Mouse (Mus musculus) Patski (cell line): ENCODE measurements around the gene Prcc. TPM values are rescaled to one million over a fixed set of nuclear protein-coding genes. Genes with fewer than 3 reads are reported as not detected.

Source experiments
- ATAC-seq: fragments of 100-300 bp; one replicate; pipeline ENCODE4 v1.8.0; 2021
- CTCF ChIA-PET: fragments of 350-600 bp; sonication (Branson Sonifier 250); formaldehyde crosslinking; loops from one replicate; lab custom pipeline; 2022; ENCODE audit warnings: inconsistent platforms; lab: Charles Lee
- POLR2A ChIA-PET: fragments of 350-600 bp; sonication (Branson Sonifier 250); formaldehyde crosslinking; loops from one replicate; lab custom pipeline; 2022; ENCODE audit warnings: antibody characterized with exemption, inconsistent platforms; lab: Charles Lee
- DNase-seq: peaks from one replicate; pipeline ENCODE4 v3.0.0-alpha.2; 2011; ENCODE audit warnings: low read depth, low spot score
- H3K27me3 ChIP-seq: fragments of 371-371 bp; one replicate; pipeline ENCODE4 v1.5.1; 2021
- CTCF ChIP-seq: fragments of 100-300 bp; IDR thresholded peaks from one replicate; pipeline ENCODE4 v1.5.1; 2021
- in situ Hi-C: fragments of 300-500 bp; cut with MboI; formaldehyde crosslinking; loops from 3 replicates; pipeline ENCODE4 v1.11.1; 2018; ENCODE audit warnings: low pct_unique_long_range_greater_than_20kb, mixed read lengths
- polyA plus RNA-seq: library from polyadenylated mRNA; unstranded; gene quantifications from one replicate; pipeline ENCODE4 v1.2.3, GENCODE M21; 2021

The Prcc gene
- polyA plus RNA-seq = 72.2 TPM

DNA sequence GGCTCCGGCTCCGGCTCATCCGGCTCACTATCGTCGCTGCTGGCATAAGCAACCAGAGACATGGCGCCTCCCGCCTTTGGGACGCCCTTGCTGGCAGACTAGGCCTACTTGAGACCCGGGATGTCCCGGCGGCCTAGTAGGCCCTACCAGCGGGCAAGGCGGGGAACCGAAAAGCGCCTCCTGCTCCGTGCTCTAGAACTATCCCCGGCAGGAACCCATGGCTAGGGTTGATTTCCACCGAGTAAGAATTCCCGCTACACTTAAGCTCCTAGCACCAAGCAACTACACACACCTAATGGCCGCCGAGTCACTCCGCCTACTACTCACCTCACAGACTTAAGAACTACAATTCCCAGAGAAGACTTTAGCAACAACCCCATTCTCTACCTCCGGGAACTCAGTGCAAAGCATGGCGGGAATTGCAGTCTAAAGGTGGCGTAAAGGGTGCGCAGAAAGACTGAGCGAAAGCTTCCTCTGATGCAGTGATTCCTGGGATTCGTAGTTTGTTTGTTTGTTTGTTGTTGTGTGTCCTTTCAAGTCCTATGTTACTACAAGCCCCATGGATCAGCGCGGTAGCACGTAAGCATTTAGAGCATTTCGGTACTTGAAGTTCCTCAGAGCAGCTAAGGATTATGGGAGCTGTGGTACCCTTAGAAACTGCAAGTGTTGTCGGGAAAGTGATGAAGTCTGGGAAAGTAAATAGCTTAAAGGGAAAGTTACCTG, at the start of gene Prcc:
Gene Prcc (minus strand): TSS at position 328 of the 723 bp plus-strand sequence.
- peak; percentile 100 for DNase-seq
- no peaks in the 10 kb centered on the region for H3K27me3 ChIP-seq
- CTCF ChIA-PET = interaction anchor here (0.6 to 2.0 kb wide), 10 partner anchors 10 to 101 kb away, joined by 3 to 7 read pairs (median 4); partner anchors contain the start of gene Mrpl24
- POLR2A ChIA-PET = interaction anchor here (0.6 to 2.2 kb wide), 8 partner anchors 21 to 1465 kb away, joined by 3 to 18 read pairs (median 4); partner anchors contain the start of gene Hdgf
- in situ Hi-C loops = loop anchor here (5.0 kb wide), 1 partner anchor 42 kb away; no protein-coding TSS in a partner anchor
- peak; percentile 97 for ATAC-seq
- TF ChIP-seq CTCF = no peak

- H3K27me3 ChIP-seq = no peaks in the 10 kb centered on the region
- ATAC-seq = no peak
- ChIA-PET POLR2A (interaction anchor here (0.6 to 1.1 kb wide), 3 partner anchors 21 to 49 kb away, joined by 3 to 7 read pairs (median 3); no protein-coding TSS in a partner anchor), CTCF (interaction anchor here (1.0 to 2.1 kb wide), 10 partner anchors 15 to 76 kb away, joined by 3 to 48 read pairs (median 12); partner anchors contain the start of gene Nes)
- no peak for TF ChIP-seq CTCF
- in situ Hi-C loops = loop anchor here (10.0 kb wide), 2 partner anchors 140 to 150 kb away; partner anchors contain the start of gene Ttc24
- DNase-seq = no peak
Measured at GRCm38 (mm10) chr3:87935201-87935600, 49.8 kb upstream of the Prcc start.

DNA sequence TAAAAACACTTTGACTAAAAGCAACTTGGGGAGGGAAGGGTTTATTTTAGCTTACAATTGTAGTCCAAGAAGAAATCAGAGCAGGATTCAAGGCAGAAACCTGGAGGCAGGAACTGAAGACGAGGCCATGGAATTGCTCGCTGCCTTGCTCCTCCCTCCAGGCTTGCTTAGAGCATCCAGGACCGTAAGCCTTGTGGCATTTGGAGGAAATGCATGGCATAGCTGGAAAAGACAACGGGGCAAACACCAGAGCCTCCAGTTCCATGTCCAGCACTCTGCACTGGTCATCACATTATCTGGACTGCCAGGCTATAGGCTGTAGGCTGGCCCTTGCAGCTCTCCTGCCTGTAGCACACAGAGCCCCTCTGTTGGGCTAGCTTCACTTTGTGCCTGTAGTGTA, 49.1 kb upstream of the Prcc start:
- CTCF ChIA-PET = interaction anchor here (1.7 to 2.0 kb wide), 3 partner anchors 26 to 117 kb away, joined by 3 to 15 read pairs (median 12); no protein-coding TSS in a partner anchor
- H3K27me3 ChIP-seq = no peaks in the 10 kb centered on the region
- in situ Hi-C loops = loop anchor here (10.0 kb wide), 2 partner anchors 140 to 150 kb away; partner anchors contain the start of gene Ttc24

GRCm38 (mm10) chr3:87934026-87934425, 48.6 kb upstream of the Prcc start:
- ATAC-seq = no peak
- ChIA-PET POLR2A (interaction anchor here (0.6 to 1.0 kb wide), 4 partner anchors 36 to 135 kb away, joined by 3 to 4 read pairs (median 3); no protein-coding TSS in a partner anchor), CTCF (interaction anchor here (1.7 to 2.0 kb wide), 3 partner anchors 27 to 116 kb away, joined by 3 to 15 read pairs (median 12); no protein-coding TSS in a partner anchor)
- no peaks in the 10 kb centered on the region for H3K27me3 ChIP-seq
- in situ Hi-C loops = loop anchor here (10.0 kb wide), 2 partner anchors 141 to 149 kb away; partner anchors contain the start of gene Ttc24
- no peak for DNase-seq
- TF ChIP-seq CTCF = no peak

More for the DNA sequence above, 49.1 kb upstream of the Prcc start:
- ATAC-seq (no peak), DNase-seq (no peak)
- TF ChIP-seq CTCF = no peak
- POLR2A ChIA-PET = interaction anchor here (0.6 to 1.0 kb wide), 2 partner anchors 50 to 134 kb away, joined by 3 to 4 read pairs; no protein-coding TSS in a partner anchor

DNA sequence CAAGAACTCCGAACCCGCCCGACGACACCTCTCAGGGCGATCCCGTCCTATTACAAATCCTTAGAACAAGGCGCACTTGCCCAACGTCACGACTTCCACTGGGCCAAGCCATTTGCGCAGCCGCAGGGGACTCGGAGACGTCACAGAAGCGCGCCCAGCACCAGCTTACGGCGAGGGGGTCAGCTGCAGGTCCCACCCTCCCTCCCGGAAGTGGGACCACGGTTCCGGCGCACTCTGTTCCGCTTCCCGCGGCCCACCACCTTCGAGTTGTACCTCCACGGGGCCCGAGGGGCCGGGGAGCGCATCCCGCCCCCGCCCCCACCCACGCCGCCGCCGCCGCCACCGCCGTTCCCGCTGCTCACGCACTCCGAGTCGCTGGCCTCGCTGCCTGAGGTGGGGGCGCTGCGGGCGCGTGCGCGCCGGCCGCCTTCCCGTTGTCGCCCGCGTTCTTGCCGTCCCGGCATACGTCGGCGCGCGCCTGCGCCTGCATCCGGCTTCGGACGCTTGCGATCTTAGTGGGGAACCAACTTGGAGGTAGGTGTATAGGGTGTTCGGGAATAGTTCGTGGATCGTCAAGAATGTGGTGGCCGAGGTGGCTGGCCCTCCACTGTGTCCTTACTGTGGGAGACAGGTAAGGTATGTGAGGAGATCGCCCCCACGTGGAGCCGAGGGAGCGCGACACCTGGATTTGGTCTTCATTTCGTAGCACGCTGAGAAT, 44.8 kb upstream of the Prcc start, which contains the start of the genes Isg20l2 and Rrnad1:
Gene Isg20l2 (plus strand): TSS at position 237 of the 718 bp plus-strand sequence.
Gene Rrnad1 (minus strand): TSS at position 640 of the 718 bp plus-strand sequence.
- ATAC-seq (peak; percentile 84), DNase-seq (peak; percentile 97)
- in situ Hi-C loops = loop anchor here (10.0 kb wide), 2 partner anchors 145 kb away; partner anchors contain the start of gene Ttc24
- no peak for TF ChIP-seq CTCF
- ChIA-PET CTCF (no interaction called here), POLR2A (interaction anchor here (1.2 kb wide), 1 partner anchor 24 kb away, joined by 4 read pairs; the partner anchor contains the start of gene Hdgf)
- no peaks in the 10 kb centered on the region for H3K27me3 ChIP-seq

DNA sequence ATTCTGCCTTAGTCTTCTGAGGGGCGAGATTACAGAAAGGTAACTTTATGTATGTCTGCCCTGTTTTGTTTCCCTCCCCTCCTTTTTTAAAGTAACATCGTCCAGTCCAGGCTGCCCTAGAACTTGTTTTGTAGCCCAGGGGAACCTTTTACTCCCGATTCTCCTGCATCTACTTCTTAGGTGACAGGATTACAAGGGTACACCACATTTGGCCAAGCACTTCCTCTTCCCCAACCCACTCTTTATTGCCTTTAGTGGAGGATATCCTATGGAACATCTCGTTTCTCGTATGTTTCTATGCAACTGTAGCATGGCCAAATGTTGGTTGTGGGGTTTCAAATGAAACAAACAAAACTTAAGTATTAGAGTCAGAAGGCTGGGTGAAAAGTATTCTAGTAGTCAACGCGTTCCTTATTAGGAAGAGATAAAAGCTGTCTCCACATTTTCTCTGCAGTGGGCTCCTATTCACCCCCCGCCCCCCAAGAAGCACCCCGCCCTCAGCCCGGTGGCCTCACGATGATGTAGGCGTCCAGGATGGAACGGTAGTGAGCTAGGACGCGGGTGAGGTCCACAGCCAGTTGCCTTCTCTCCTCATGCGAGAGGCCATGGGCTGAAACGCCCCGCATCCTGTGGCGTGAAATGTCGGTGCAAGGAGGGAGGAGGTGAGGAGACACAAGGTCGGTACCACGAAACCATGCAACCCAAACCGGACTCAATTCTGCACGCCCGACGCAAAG, 44.1 kb upstream of the Prcc start:
- TF ChIP-seq CTCF = no peak
- H3K27me3 ChIP-seq = no peaks in the 10 kb centered on the region
- ATAC-seq (peak; percentile 6), DNase-seq (no peak)
- ChIA-PET CTCF (no interaction called here), POLR2A (interaction anchor here (1.2 kb wide), 1 partner anchor 23 kb away, joined by 4 read pairs; the partner anchor contains the start of gene Hdgf)
- in situ Hi-C loops = loop anchor here (5.0 to 10.0 kb wide), 3 partner anchors 42 to 145 kb away; partner anchors contain the start of genes Prcc and Ttc24

GRCm38 (mm10) chr3:87927452-87927851, 42.0 kb upstream of the Prcc start:
- H3K27me3 ChIP-seq = no peaks in the 10 kb centered on the region
- ATAC-seq = no peak
- DNase-seq = no peak
- TF ChIP-seq CTCF = no peak
- POLR2A ChIA-PET = interaction anchor here (1.3 to 1.7 kb wide), 3 partner anchors 12 to 21 kb away, joined by 4 to 6 read pairs (median 5); partner anchors contain the start of gene Hdgf
- CTCF ChIA-PET = interaction anchor here (0.8 to 1.6 kb wide), 6 partner anchors 9 to 68 kb away, joined by 3 to 5 read pairs (median 4); no protein-coding TSS in a partner anchor
- in situ Hi-C loops = loop anchor here (5.0 kb wide), 1 partner anchor 40 kb away; the partner anchor contains the start of gene Prcc

GRCm38 (mm10) chr3:87924996-87925395, 39.6 kb upstream of the Prcc start:
- ChIA-PET POLR2A (interaction anchor here (0.9 to 1.2 kb wide), 3 partner anchors 12 to 40 kb away, joined by 3 to 4 read pairs (median 3); partner anchors contain the start of gene Prcc), CTCF (interaction anchor here (1.0 to 2.1 kb wide), 3 partner anchors 11 to 62 kb away, joined by 3 to 8 read pairs (median 3); no protein-coding TSS in a partner anchor)
- no peaks in the 10 kb centered on the region for H3K27me3 ChIP-seq
- DNase-seq = no peak
- ATAC-seq = no peak
- in situ Hi-C loops = loop anchor here (5.0 kb wide), 1 partner anchor 38 kb away; the partner anchor contains the start of gene Prcc
- TF ChIP-seq CTCF = no peak
